Mouse (Mus musculus) adrenal gland, adult 18-20 months (tissue): Measurements from ENCODE around the gene Abhd11. TPM values are rescaled to one million over a fixed set of nuclear protein-coding genes. Genes with fewer than 3 reads are reported as not detected.
"Not testable (repeated sequence)": the region's sequence is repeated elsewhere in the genome, so short reads cannot be mapped to it uniquely, and the experiment has no call there.

Experiments used
- DNase-seq, 2 experiments: peaks; one replicate each; pipeline ENCODE4 v3.0.0; 2021 to 2022; ENCODE audit warnings: low spot score in 2 of 2
- total RNA-seq, 2 experiments: library from RNA; stranded (reverse); gene quantifications; 1 replicate in 1 of 2; 2 replicates in 1 of 2; pipeline ENCODE4 v1.2.3; 2021

The Abhd11 gene
- total RNA-seq, 2 experiments from 2014 or later = 52.3 to 59.7 TPM

DNA sequence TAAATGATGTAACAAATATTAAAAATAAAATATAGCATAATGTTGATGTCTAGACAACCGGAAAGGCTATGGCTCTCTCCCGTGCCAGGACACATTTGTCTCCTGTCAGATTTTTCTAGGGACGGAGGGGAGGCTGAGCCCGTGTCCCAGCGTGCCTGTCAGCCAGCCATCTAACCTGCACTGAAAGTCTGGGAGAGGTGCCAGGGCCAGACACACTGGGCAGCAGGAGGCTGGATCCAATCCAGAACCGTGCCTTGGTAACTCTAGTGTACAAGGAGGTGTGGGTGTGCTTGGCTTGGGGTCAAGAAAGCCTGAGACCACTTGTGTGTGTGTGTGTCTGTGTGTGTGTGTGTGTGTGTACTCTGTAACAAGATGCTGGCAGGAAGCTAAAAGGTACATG lies 12.9 kb downstream of the Abhd11 start:
- DNase-seq = peak; percentile 52

GRCm38 (mm10) chr5:135023344-135024173 lies 14.6 kb downstream of the Abhd11 start, which contains the start of gene Stx1a:
Gene Stx1a (plus strand): TSS chr5:135023482.
- peak; percentile 84 for DNase-seq

DNA sequence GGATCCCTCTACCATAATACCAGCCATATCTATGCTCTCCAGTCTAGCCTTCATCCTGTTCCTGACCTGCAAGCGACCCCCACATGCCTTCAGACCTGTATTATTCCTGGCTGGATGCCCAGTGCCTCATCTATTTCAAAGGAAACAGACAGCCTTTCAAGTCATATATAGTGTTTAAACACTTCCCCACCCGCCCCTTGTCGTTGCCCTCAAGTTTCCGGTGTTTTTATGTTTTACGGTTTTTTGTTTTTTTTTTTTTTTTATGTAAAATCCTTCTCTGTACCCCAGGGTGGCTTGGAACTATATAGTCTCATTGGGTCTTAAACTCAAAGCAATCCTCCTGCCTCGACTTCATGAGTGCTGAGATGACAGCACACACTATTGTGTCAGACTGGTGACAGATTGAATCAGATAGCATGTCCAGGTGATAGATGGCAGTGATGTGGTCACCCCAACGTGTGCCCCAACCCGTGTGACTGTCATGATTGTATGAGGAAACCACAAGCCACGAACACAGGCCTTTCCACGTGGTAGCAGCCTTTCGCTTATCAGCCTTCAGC lies 15.8 kb downstream of the Abhd11 start:
- DNase-seq = no peak

- no peak for DNase-seq
These were observed 16.9 kb downstream of the Abhd11 start for GRCm38 (mm10) chr5:135025899-135026298.

DNA sequence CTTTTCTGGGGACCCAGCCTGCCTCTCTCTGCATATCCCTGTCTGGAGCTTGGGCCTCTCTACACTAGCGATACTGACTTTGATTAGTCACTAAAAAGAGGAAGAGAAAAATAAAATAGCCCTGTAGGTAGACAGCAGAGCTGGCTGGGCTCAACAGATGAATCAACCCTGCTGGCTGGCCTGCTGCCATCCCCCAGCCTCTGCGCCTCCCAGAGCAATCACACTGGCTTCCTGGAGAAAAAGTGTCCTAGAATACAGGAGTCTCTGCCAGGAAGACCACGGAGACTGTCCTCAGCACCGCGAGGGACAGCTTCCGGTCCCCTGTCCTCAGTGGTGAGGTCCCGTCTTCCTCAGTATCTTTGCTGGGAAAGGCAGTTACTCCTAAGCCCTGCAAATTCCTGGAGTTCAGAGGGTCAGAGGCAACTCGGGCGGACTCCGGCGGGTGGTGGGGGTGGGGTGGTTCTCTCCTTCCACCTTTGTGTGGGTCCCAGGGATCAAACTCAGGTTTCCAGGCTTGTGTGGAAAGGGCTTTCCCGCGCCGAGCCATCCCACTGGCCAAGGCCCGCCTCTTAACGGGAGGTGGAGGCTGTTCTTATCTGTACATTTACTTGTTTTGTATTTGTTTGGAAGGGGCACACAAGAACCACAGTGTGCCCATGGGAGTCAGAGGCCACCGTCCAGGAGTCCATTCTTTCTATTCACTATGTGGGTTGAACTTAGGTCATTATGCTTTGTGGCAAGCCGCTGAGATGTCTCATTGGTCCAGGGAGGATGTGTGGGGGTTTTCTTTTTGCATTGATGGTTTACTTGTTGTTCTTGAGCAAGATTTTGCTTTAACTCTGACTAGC lies 20.3 kb downstream of the Abhd11 start:
- DNase-seq = peak; percentile 65 to 69

GRCm38 (mm10) chr5:135032581-135032980 lies 23.6 kb downstream of the Abhd11 start:
- DNase-seq = no peak

- DNase-seq = no peak
These were observed 25.6 kb downstream of the Abhd11 start for GRCm38 (mm10) chr5:135034593-135034992.

- no peak for DNase-seq
These were observed 26.8 kb downstream of the Abhd11 start for GRCm38 (mm10) chr5:135035608-135036359.

DNA sequence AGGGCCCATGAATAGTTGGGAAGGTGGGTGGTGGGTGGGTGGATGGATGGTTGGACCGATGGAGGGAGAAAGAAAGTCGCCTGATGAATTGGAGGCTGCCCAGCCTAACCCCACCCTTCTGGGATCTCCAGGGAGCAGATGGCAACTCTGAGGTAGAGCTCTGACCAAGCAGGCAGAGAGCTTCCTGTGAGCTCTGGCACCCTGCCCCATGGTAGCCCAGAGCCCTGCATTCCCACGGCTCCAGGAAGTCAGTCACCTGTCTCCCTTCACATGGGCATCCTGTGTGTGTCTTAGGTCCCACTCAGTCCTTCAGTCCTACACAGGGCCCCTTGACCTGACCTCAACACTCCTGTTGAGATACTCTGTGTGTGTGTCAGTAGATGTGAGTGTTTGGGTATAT lies 29.0 kb downstream of the Abhd11 start:
- no peak for DNase-seq

DNA sequence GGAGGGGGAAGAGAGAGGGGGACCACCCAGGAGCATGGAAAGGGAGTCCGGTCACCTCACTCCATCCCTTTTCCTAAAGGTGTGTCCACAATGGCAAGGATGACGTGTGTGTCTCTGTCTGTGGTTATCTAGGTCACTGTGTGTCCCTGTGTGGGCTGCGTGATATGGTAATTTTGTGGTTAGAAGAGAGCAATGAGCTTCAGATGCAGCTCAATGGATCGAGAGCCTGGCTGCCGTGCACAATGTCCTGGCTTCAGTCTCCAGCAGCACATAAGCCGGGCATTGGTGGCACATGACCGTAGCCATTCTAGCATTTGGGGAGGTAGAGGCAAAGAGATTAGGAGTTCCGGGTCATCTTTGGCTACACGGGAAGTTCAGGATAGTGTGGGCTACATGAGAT lies 30.6 kb downstream of the Abhd11 start:
- no peak for DNase-seq

DNA sequence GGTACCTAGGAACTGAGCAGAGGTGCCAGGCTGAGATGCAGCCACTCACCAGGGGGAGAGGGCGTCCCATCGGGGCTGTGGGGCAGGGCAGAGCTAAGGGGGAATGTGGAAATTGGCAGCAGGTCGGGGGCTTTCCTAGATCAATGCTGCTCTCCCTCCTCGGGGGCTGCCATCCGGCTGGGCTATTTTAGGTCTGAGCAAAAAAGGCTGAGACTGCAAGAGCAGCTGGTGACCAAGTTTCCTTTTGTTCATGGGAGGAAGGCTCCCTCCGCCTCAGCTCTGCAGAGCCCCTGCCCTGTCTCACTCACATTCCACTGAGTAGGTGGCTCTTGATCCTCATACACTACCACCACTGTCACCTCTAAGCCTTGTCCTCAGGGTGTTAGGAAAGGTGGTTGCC lies 31.1 kb downstream of the Abhd11 start:
- DNase-seq = no peak

- DNase-seq = peak in 1 of 2 experiments; percentile 48
These were observed 31.8 kb downstream of the Abhd11 start for GRCm38 (mm10) chr5:135040777-135041176.

GRCm38 (mm10) chr5:135042105-135042788 lies 33.3 kb downstream of the Abhd11 start:
- no peak for DNase-seq

- DNase-seq = no peak
These were observed 35.6 kb downstream of the Abhd11 start for GRCm38 (mm10) chr5:135044575-135044974.

DNA sequence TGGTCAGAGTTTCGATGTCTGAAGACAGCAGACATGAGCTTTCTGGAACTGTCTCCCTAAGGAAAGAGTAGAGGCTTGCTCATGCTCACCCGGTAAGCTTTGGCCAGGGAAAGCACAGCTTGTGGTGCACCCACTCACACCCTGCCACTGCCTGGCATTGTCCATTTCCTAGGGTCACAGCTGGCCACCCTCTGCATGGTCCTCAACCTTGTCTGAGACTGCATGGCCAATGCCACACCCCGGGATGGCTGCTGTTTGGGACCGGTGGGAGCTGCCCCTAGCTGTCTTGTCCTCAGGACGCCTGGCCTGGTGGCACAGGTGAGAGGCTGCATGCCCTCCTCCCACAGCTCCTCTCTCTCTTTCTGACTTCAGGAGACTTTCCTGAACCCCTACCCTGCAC lies 39.6 kb downstream of the Abhd11 start:
- no peak for DNase-seq

DNA sequence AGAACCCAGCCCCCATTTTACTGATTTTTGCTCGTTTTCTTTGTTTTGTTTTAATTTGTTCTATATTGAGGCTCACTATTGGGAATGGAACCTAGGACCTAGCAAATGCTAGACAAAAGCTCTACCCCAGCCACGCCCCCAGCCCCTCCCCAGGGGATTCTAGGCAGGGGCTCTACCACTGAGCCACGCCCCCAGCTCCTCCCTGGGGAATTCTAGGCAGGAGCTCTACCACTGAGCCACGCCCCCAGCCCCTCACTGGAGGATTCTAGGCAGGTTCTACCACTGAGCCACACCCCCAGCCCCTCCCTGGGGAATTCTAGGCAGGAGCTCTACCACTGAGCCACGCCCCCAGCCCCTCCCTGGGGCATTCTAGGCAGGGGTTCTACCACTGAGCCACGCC lies 40.3 kb downstream of the Abhd11 start:
- DNase-seq = not testable (repeated sequence)

DNA sequence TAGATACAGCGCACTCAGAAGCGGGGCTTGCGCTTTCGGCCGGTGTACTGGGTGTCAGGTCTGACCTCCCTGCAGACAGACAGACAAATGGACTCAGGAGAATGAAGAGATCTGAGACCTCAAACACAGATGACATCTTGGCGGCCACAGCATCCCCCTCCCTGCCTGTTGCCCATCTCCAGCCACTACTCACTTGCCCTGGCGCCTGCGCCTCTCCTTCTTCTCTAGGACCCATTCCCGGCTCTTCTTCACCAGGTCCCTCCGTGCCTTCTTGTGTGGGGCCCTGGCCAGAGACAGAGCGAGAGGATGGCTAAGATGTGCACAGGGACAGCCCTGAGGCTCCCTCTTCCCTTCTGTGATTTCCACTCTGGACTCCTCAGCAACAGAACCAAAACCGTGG lies 44.4 kb downstream of the Abhd11 start:
- DNase-seq = no peak
